Mouse (Mus musculus): ENCODE data around the gene Agr2. TPM values are rescaled to one million over a fixed set of nuclear protein-coding genes. Genes with fewer than 3 reads are reported as not detected.

Agr2 gene
- polyA plus RNA-seq, 1 experiment from 2014 or later = not detected

DNA sequence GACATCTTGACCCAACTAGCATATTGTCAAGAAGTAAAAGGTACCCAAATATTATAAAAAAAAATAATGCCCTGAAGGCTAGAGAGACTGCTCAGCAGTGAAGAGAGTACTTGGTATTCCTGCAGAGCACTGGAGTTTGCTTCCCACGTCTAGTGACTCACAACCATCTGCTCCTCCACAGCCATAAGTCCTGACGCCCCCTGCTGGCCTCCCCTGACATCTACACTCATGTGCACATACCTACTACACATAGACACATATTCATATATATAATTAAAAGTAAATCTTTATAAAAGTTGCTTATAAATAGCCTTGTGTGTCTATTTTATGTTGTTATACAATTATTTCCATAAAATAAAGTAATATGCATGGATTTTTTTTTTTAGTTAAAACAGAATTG lies 25.1 kb downstream of the Agr2 start:
- Histone ChIP-seq H3K9me3 (ENCODE audit: control insufficient read depth, low read length) (no peaks in the 10 kb centered on the region), H3K4me1 (ENCODE audit: control insufficient read depth, insufficient read depth, low read length) (no peaks in the 10 kb centered on the region), H3K9ac (ENCODE audit: low read length) (no peak overlapping the region), H3K4me3 (ENCODE audit: low read depth, low read length) (no peak overlapping the region), H3K4me2 (ENCODE audit: low read depth) (no peak overlapping the region), H3K27ac (ENCODE audit: low read depth, low read length) (no peak overlapping the region), H3K27me3 (ENCODE audit: control insufficient read depth, insufficient read depth, low read length) (no peaks in the 10 kb centered on the region), H3K36me3 (ENCODE audit: control insufficient read depth, insufficient read depth, low read length) (peaks cover 4% of the 10 kb centered on the region)
- DNase-seq (ENCODE audit: low spot score) = no peak
- WGBS = 76% methylated on average over 2 of the region's 2 CpGs
- no peak for ATAC-seq (ENCODE audit: insufficient read depth, low FRiP score, low TSS enrichment)

GRCm38 (mm10) chr12:36019572-36019971 lies 26.9 kb downstream of the Agr2 start:
- no peaks in the 10 kb centered on the region for H3K4me1 ChIP-seq (ENCODE audit: control insufficient read depth, insufficient read depth, low read length)
- H3K4me3 ChIP-seq (ENCODE audit: low read depth, low read length) = no peak overlapping the region
- no peaks in the 10 kb centered on the region for H3K27me3 ChIP-seq (ENCODE audit: control insufficient read depth, insufficient read depth, low read length)
- no peaks in the 10 kb centered on the region for H3K9me3 ChIP-seq (ENCODE audit: control insufficient read depth, low read length)
- H3K36me3 ChIP-seq (ENCODE audit: control insufficient read depth, insufficient read depth, low read length) = peaks cover 4% of the 10 kb centered on the region
- no peak overlapping the region for H3K27ac ChIP-seq (ENCODE audit: low read depth, low read length)
- DNase-seq (ENCODE audit: low spot score) = no peak
- no peak overlapping the region for H3K4me2 ChIP-seq (ENCODE audit: low read depth)
- no peak for ATAC-seq (ENCODE audit: insufficient read depth, low FRiP score, low TSS enrichment)
- no peak overlapping the region for H3K9ac ChIP-seq (ENCODE audit: low read length)
- 83% methylated on average over 4 of the region's 4 CpGs for WGBS

DNA sequence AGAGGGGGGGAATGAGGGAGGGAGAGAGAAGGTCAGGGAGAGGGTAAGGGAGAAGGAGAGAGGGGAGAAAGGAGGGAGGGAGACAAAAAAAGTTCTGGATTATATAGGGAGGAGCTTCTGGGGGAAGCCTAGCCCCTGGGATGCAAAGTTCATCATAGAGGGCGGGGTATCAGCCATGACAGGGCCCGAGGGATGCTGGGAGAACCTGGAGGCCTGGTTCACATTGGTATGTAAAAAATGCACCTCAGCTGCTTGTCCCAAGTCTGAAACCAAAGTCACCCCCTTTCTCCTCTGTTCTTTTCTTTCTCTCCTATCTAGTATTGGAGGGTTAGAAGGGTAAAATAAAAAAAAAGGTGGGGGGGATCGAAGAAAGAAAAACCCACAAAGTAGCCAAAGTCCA lies 27.4 kb downstream of the Agr2 start:
- ATAC-seq (ENCODE audit: insufficient read depth, low FRiP score, low TSS enrichment) (no peak), DNase-seq (ENCODE audit: low spot score) (no peak)
- no peak overlapping the region for H3K4me3 ChIP-seq (ENCODE audit: low read depth, low read length)
- no peak overlapping the region for H3K4me2 ChIP-seq (ENCODE audit: low read depth)
- H3K4me1 ChIP-seq (ENCODE audit: control insufficient read depth, insufficient read depth, low read length) = no peaks in the 10 kb centered on the region
- no peak overlapping the region for H3K27ac ChIP-seq (ENCODE audit: low read depth, low read length)
- WGBS = 85% methylated on average over 3 of the region's 3 CpGs
- H3K9me3 ChIP-seq (ENCODE audit: control insufficient read depth, low read length) = no peaks in the 10 kb centered on the region
- H3K9ac ChIP-seq (ENCODE audit: low read length) = no peak overlapping the region
- H3K27me3 ChIP-seq (ENCODE audit: control insufficient read depth, insufficient read depth, low read length) = no peaks in the 10 kb centered on the region
- H3K36me3 ChIP-seq (ENCODE audit: control insufficient read depth, insufficient read depth, low read length) = peaks cover 4% of the 10 kb centered on the region

DNA sequence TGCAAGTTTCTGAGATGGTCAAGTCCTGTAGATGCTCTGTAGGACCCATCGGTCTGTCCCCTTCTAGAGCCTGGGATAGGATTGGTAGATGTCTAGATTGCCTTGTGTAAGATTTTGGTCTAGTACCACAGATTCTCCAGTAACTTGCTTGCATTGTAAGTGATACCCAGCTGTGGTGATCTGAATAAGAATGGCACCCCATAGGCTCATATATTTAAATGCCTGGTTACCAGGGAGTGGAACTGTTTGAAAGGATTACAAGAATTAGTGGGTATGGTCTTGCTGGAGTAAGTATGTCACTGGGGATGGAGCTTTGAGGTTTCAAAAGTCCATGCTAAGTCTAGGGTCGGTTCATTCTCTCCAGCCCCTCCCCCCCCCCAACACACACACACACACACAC lies 28.0 kb downstream of the Agr2 start:
- WGBS = 83% methylated on average over 2 of the region's 2 CpGs
- no peak overlapping the region for H3K27ac ChIP-seq (ENCODE audit: low read depth, low read length)
- ATAC-seq (ENCODE audit: insufficient read depth, low FRiP score, low TSS enrichment) (no peak), DNase-seq (ENCODE audit: low spot score) (no peak)
- no peak overlapping the region for H3K4me3 ChIP-seq (ENCODE audit: low read depth, low read length)
- no peak overlapping the region for H3K9ac ChIP-seq (ENCODE audit: low read length)
- peaks cover 4% of the 10 kb centered on the region for H3K36me3 ChIP-seq (ENCODE audit: control insufficient read depth, insufficient read depth, low read length)
- no peaks in the 10 kb centered on the region for H3K27me3 ChIP-seq (ENCODE audit: control insufficient read depth, insufficient read depth, low read length)
- H3K4me1 ChIP-seq (ENCODE audit: control insufficient read depth, insufficient read depth, low read length) = no peaks in the 10 kb centered on the region
- H3K4me2 ChIP-seq (ENCODE audit: low read depth) = no peak overlapping the region
- no peaks in the 10 kb centered on the region for H3K9me3 ChIP-seq (ENCODE audit: control insufficient read depth, low read length)

DNA sequence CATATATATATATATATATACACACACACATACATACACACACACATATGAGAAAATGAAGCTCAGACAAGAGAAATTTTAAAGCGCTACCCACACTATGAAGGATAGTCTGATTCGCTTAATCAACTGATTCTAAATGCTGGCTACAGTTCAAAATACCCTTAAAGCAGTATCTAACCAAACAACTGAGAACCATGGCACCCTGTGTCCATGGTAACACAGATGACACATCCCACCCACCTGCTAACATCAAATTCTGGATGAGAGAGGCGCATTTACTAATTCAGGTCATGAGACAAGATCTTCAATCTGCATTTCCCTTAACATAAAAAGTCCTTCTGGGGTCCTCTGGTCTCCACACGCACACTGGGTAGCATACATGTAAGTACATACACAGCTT lies 33.4 kb downstream of the Agr2 start:
- Histone ChIP-seq H3K27me3 (ENCODE audit: control insufficient read depth, insufficient read depth, low read length) (no peaks in the 10 kb centered on the region), H3K4me3 (ENCODE audit: low read depth, low read length) (no peak overlapping the region), H3K36me3 (ENCODE audit: control insufficient read depth, insufficient read depth, low read length) (no peaks in the 10 kb centered on the region), H3K9me3 (ENCODE audit: control insufficient read depth, low read length) (no peaks in the 10 kb centered on the region), H3K27ac (ENCODE audit: low read depth, low read length) (no peak overlapping the region), H3K4me2 (ENCODE audit: low read depth) (no peak overlapping the region), H3K4me1 (ENCODE audit: control insufficient read depth, insufficient read depth, low read length) (no peaks in the 10 kb centered on the region), H3K9ac (ENCODE audit: low read length) (no peak overlapping the region)
- ATAC-seq (ENCODE audit: insufficient read depth, low FRiP score, low TSS enrichment) (no peak), DNase-seq (ENCODE audit: low spot score) (no peak)
- WGBS = 96% methylated on average over 4 of the region's 4 CpGs

DNA sequence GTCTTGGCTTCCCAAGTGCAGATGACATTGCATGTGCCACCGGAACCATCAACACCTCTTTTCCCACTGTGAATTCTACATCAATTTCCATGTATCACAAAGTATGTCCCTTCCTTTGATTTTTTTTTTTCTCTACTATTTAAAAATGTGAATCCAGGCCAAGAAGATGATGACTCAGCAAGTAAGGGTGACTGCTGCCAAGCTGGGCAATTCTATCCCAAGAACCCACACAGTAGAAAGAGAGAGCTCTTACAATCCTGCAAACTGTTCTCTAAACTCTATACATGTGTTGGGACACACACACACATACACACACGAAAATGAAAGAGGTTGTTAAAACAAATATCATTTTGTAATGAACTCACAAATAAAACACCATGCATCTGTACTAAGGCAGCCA lies 34.5 kb downstream of the Agr2 start:
- WGBS = 86% methylated on average over 2 of the region's 2 CpGs
- H3K4me3 ChIP-seq (ENCODE audit: low read depth, low read length) = no peak overlapping the region
- H3K27me3 ChIP-seq (ENCODE audit: control insufficient read depth, insufficient read depth, low read length) = no peaks in the 10 kb centered on the region
- no peaks in the 10 kb centered on the region for H3K9me3 ChIP-seq (ENCODE audit: control insufficient read depth, low read length)
- ATAC-seq (ENCODE audit: insufficient read depth, low FRiP score, low TSS enrichment) = no peak
- no peak for DNase-seq (ENCODE audit: low spot score)
- no peaks in the 10 kb centered on the region for H3K36me3 ChIP-seq (ENCODE audit: control insufficient read depth, insufficient read depth, low read length)
- no peaks in the 10 kb centered on the region for H3K4me1 ChIP-seq (ENCODE audit: control insufficient read depth, insufficient read depth, low read length)
- no peak overlapping the region for H3K9ac ChIP-seq (ENCODE audit: low read length)
- H3K4me2 ChIP-seq (ENCODE audit: low read depth) = no peak overlapping the region
- no peak overlapping the region for H3K27ac ChIP-seq (ENCODE audit: low read depth, low read length)

GRCm38 (mm10) chr12:36028968-36029645 lies 36.4 kb downstream of the Agr2 start:
- Histone ChIP-seq H3K27me3 (ENCODE audit: control insufficient read depth, insufficient read depth, low read length) (no peaks in the 10 kb centered on the region), H3K4me3 (ENCODE audit: low read depth, low read length) (no peak overlapping the region), H3K36me3 (ENCODE audit: control insufficient read depth, insufficient read depth, low read length) (no peaks in the 10 kb centered on the region), H3K4me1 (ENCODE audit: control insufficient read depth, insufficient read depth, low read length) (no peaks in the 10 kb centered on the region), H3K9me3 (ENCODE audit: control insufficient read depth, low read length) (no peaks in the 10 kb centered on the region), H3K9ac (ENCODE audit: low read length) (no peak overlapping the region), H3K4me2 (ENCODE audit: low read depth) (no peak overlapping the region), H3K27ac (ENCODE audit: low read depth, low read length) (no peak overlapping the region)
- 78% methylated on average over 5 of the region's 5 CpGs for WGBS
- no peak for DNase-seq (ENCODE audit: low spot score)
- ATAC-seq (ENCODE audit: insufficient read depth, low FRiP score, low TSS enrichment) = no peak

DNA sequence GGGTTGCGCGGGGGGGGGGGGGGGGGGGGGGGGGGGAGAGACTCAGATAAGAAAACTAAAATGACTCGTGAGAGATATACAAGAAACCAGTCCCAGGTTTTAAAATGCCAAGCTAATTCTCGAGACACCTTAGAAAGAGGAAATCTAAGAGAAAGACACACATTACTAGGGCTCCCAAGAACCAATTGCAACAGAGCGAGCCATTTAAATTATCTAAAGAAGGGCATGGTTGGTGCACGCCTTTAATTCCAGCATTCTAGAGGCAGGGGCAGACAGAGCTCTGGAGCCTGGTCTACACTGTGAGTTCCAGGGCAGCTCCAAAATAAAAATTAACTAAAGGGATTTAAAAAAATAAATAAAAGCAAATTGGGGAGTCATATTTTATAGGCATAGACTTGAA lies 37.0 kb downstream of the Agr2 start:
- Histone ChIP-seq H3K4me3 (ENCODE audit: low read depth, low read length) (no peak overlapping the region), H3K4me1 (ENCODE audit: control insufficient read depth, insufficient read depth, low read length) (no peaks in the 10 kb centered on the region), H3K9ac (ENCODE audit: low read length) (no peak overlapping the region), H3K4me2 (ENCODE audit: low read depth) (no peak overlapping the region), H3K27ac (ENCODE audit: low read depth, low read length) (no peak overlapping the region), H3K27me3 (ENCODE audit: control insufficient read depth, insufficient read depth, low read length) (no peaks in the 10 kb centered on the region), H3K9me3 (ENCODE audit: control insufficient read depth, low read length) (no peaks in the 10 kb centered on the region), H3K36me3 (ENCODE audit: control insufficient read depth, insufficient read depth, low read length) (no peaks in the 10 kb centered on the region)
- DNase-seq (ENCODE audit: low spot score) (no peak), ATAC-seq (ENCODE audit: insufficient read depth, low FRiP score, low TSS enrichment) (no peak)
- WGBS = 88% methylated on average over 4 of the region's 6 CpGs

DNA sequence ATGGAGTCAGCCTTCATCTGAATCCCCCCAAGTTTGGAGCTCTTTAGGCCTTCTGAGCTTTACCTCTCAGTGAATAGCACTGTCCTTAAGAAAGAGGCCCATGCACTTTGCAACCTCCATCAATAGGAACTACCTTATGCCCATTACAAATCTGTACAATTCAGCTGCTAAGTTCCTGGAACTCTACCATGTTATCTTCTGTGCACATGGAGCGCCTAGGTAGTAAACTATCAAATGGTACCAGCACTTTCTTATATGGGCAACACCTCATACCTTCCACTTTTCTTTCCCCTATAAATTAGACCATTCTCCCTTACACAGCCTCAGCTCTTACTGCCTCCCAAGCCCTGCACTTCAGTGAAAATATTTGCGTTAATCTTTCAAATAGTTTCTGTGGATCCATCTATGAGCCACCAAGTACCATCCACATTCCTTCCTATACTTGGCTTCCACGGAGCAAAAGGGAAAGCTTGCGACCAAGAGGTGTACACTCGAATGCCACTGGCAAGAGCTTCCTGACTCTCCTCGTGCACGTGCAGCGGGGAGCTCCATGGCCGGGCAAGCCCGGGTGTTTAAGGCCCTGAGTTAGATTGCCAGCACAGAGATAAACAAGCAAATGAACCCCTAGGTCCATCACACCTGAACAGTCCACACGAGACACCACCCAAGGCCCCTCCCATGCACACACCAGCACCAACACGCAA lies 38.1 kb downstream of the Agr2 start:
- H3K27me3 ChIP-seq (ENCODE audit: control insufficient read depth, insufficient read depth, low read length) = no peaks in the 10 kb centered on the region
- ATAC-seq (ENCODE audit: insufficient read depth, low FRiP score, low TSS enrichment) = no peak; the same call in 1 of the 2 replicates
- no peak overlapping the region for H3K4me2 ChIP-seq (ENCODE audit: low read depth)
- H3K9me3 ChIP-seq (ENCODE audit: control insufficient read depth, low read length) = no peaks in the 10 kb centered on the region
- 92% methylated on average over 12 of the region's 12 CpGs for WGBS
- no peak overlapping the region for H3K27ac ChIP-seq (ENCODE audit: low read depth, low read length)
- no peak overlapping the region for H3K4me3 ChIP-seq (ENCODE audit: low read depth, low read length)
- no peak overlapping the region for H3K9ac ChIP-seq (ENCODE audit: low read length)
- no peaks in the 10 kb centered on the region for H3K36me3 ChIP-seq (ENCODE audit: control insufficient read depth, insufficient read depth, low read length)
- H3K4me1 ChIP-seq (ENCODE audit: control insufficient read depth, insufficient read depth, low read length) = no peaks in the 10 kb centered on the region
- no peak for DNase-seq (ENCODE audit: low spot score)

Measured in neural tube, embryonic 11.5 days (tissue).